Mouse (Mus musculus) liver, adult 2 months (tissue): ENCODE results near the gene Noxred1.

Source experiments
- CTCF ChIP-seq: fragments of 200-500 bp; IDR thresholded peaks from 2 replicates; pipeline ENCODE4 v1.5.1; 2011; ENCODE audit warnings: low read depth, low read length, control low read depth
- POLR2A ChIP-seq: fragments of 200-500 bp; IDR thresholded peaks from 2 replicates; pipeline ENCODE4 v1.6.1; 2011; ENCODE audit warnings: low read length, control low read depth; ENCODE audit not compliant: insufficient read depth; ENCODE audit errors: extremely low read depth

DNA sequence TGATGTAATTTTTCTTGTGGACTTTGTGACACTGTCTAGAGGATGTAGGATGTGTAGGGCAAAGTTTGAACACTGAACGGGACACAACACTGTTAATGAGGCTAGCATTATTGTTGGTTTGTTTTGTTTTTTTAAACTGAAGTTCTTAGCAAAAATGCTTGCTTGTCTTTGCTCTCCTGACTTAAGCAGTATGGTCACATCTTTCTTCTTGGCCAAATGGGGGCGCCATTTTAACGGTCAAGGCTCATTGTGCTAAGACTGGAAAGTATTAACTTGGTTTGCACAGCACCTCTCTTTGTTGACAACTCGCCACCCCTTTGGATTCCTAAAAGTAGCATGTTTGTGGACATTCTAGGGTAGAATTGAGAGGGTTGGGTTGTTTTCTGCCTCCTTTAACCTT is 29.1 kb upstream of the Noxred1 start:
- peak; percentile 27; the same call in 1 of the 2 replicates for TF ChIP-seq CTCF
- TF ChIP-seq POLR2A, result no peak
